Mouse (Mus musculus): Measurements from ENCODE around the gene Il17d. TPM values are rescaled to one million over a fixed set of nuclear protein-coding genes. Genes with fewer than 3 reads are reported as not detected.

The Il17d gene
- polyA plus RNA-seq, 1 experiment from 2014 or later, result 4.8 TPM

- Histone ChIP-seq H3K9ac (ENCODE audit: low read length) (no peak overlapping the region), H3K27ac (ENCODE audit: low read length) (no peak overlapping the region), H3K27me3 (ENCODE audit: control insufficient read depth, insufficient read depth, low read depth, low read length) (no peaks in the 10 kb centered on the region), H3K4me2 (ENCODE audit: low read depth, low read length) (no peak overlapping the region), H3K36me3 (ENCODE audit: control insufficient read depth, insufficient read depth, low read length) (no peaks in the 10 kb centered on the region; the same call in 1 of the 2 replicates), H3K4me3 (ENCODE audit: low read length) (no peak overlapping the region), H3K4me1 (replicated peaks; ENCODE audit: control insufficient read depth, insufficient read depth, low read length) (peaks cover 9% of the 10 kb centered on the region; the same call in 1 of the 2 replicates), H3K9me3 (ENCODE audit: control insufficient read depth, low read length) (no peaks in the 10 kb centered on the region)
- no peak for ATAC-seq (ENCODE audit: low read depth)
- WGBS, result 93% methylated on average over 13 of the region's 13 CpGs
Observed at GRCm38 (mm10) chr14:57543420-57544039, 19.0 kb downstream of the Il17d start.

- Histone ChIP-seq H3K9me3 (ENCODE audit: control insufficient read depth, low read length) (no peaks in the 10 kb centered on the region), H3K36me3 (ENCODE audit: control insufficient read depth, insufficient read depth, low read length) (peaks cover 13% of the 10 kb centered on the region; the same call in 1 of the 2 replicates), H3K27ac (ENCODE audit: low read length) (no peak overlapping the region), H3K9ac (ENCODE audit: low read length) (no peak overlapping the region), H3K27me3 (ENCODE audit: control insufficient read depth, insufficient read depth, low read depth, low read length) (no peaks in the 10 kb centered on the region), H3K4me3 (ENCODE audit: low read length) (no peak overlapping the region), H3K4me1 (replicated peaks; ENCODE audit: control insufficient read depth, insufficient read depth, low read length) (peaks cover 9% of the 10 kb centered on the region; the same call in 1 of the 2 replicates), H3K4me2 (ENCODE audit: low read depth, low read length) (no peak overlapping the region)
- 81% methylated on average over 17 of the region's 17 CpGs for WGBS
- ATAC-seq (ENCODE audit: low read depth), result no peak
Observed at GRCm38 (mm10) chr14:57545526-57545925, 20.9 kb downstream of the Il17d start.

DNA sequence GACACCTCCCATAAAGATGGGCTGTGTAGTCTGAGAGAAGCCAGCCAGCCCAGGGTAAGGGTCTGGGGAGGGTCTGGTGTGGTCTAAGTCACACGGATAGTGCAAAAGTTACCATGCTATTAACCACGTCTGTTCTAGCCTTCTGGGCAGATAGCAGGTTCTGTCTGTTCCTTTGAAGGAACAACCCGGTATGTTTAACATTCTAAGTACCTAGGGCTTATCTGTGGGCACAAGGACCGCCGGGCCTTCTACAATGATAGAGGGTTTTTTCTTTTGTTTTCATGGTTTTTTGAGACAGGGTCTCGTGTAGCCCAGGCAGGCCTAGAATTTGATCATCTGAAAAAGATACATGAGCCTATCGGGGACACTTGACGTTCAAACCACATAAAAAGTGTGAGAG is 21.6 kb downstream of the Il17d start:
- no peak overlapping the region for H3K9ac ChIP-seq (ENCODE audit: low read length)
- no peak overlapping the region for H3K4me3 ChIP-seq (ENCODE audit: low read length)
- ATAC-seq (ENCODE audit: low read depth), result no peak
- no peak overlapping the region for H3K4me2 ChIP-seq (ENCODE audit: low read depth, low read length)
- WGBS, result 69% methylated on average over 8 of the region's 8 CpGs
- no peaks in the 10 kb centered on the region for H3K27me3 ChIP-seq (ENCODE audit: control insufficient read depth, insufficient read depth, low read depth, low read length)
- H3K9me3 ChIP-seq (ENCODE audit: control insufficient read depth, low read length), result no peaks in the 10 kb centered on the region
- peaks cover 9% of the 10 kb centered on the region; the same call in 1 of the 2 replicates for H3K4me1 ChIP-seq (replicated peaks; ENCODE audit: control insufficient read depth, insufficient read depth, low read length)
- H3K27ac ChIP-seq (ENCODE audit: low read length), result peak overlapping the region; percentile 51
- peaks cover 13% of the 10 kb centered on the region; the same call in 1 of the 2 replicates for H3K36me3 ChIP-seq (ENCODE audit: control insufficient read depth, insufficient read depth, low read length)

DNA sequence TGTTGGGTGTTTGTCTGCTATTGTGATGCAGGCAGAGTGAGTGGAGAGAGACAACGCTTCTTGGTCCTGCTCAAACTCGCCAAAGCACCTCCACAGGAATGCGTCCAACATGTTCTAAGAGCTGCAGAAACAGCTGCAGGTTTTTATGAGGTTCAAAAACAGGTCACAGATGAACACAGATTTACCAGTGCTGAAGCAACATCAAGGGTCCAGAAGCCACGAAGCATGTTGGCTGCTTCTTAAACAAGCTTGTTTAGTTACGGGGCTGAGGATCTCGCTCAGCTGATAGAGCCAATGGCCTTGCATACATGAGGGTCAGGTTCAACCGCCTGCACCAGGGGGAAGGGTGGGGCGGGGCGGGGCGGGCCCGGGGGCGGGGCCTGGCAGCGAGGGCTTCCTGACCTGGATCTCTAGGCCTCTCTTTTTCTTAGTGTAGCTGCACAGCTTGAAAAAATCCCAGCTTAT is 22.0 kb downstream of the Il17d start:
- Histone ChIP-seq H3K4me2 (ENCODE audit: low read depth, low read length) (no peak overlapping the region), H3K36me3 (ENCODE audit: control insufficient read depth, insufficient read depth, low read length) (peaks cover 13% of the 10 kb centered on the region; the same call in 1 of the 2 replicates), H3K9me3 (ENCODE audit: control insufficient read depth, low read length) (no peaks in the 10 kb centered on the region), H3K27me3 (ENCODE audit: control insufficient read depth, insufficient read depth, low read depth, low read length) (no peaks in the 10 kb centered on the region), H3K4me3 (ENCODE audit: low read length) (no peak overlapping the region), H3K27ac (ENCODE audit: low read length) (peak overlapping the region; percentile 51), H3K4me1 (replicated peaks; ENCODE audit: control insufficient read depth, insufficient read depth, low read length) (peaks cover 9% of the 10 kb centered on the region; the same call in 1 of the 2 replicates), H3K9ac (ENCODE audit: low read length) (peak overlapping the region; percentile 38)
- 13% methylated on average over 13 of the region's 13 CpGs for WGBS
- peak; percentile 92 for ATAC-seq (ENCODE audit: low read depth)

DNA sequence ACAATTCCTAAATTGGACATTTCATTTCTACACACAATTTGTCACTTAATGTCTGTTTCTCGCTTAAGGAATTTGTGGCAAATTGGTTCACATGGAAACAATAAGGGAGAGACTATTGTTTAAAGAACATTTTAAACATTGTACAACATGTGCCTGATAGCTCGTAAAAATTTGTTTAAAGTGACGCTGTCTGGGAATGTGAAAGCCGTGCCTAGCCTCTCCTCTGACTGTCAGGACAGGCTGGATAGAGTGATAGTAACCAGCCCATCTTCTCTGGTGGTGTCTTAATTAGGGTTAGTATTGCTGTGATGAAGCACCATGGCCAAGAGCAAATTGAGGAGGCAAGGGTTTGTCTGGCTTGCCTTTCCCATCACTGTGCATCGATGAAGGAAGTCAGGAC is 22.5 kb downstream of the Il17d start:
- no peak overlapping the region for H3K4me3 ChIP-seq (ENCODE audit: low read length)
- peak; percentile 40; the same call in 1 of the 2 replicates for ATAC-seq (ENCODE audit: low read depth)
- peaks cover 13% of the 10 kb centered on the region; the same call in 1 of the 2 replicates for H3K36me3 ChIP-seq (ENCODE audit: control insufficient read depth, insufficient read depth, low read length)
- H3K27ac ChIP-seq (ENCODE audit: low read length), result peak overlapping the region; percentile 51
- no peak overlapping the region for H3K4me2 ChIP-seq (ENCODE audit: low read depth, low read length)
- peaks cover 9% of the 10 kb centered on the region; the same call in 1 of the 2 replicates for H3K4me1 ChIP-seq (replicated peaks; ENCODE audit: control insufficient read depth, insufficient read depth, low read length)
- H3K9ac ChIP-seq (ENCODE audit: low read length), result no peak overlapping the region
- H3K9me3 ChIP-seq (ENCODE audit: control insufficient read depth, low read length), result no peaks in the 10 kb centered on the region
- no peaks in the 10 kb centered on the region for H3K27me3 ChIP-seq (ENCODE audit: control insufficient read depth, insufficient read depth, low read depth, low read length)
- 34% methylated on average over 5 of the region's 5 CpGs for WGBS

GRCm38 (mm10) chr14:57552945-57553344 is 28.4 kb downstream of the Il17d start:
- no peak overlapping the region for H3K4me3 ChIP-seq (ENCODE audit: low read length)
- ATAC-seq (ENCODE audit: low read depth), result no peak
- H3K4me2 ChIP-seq (ENCODE audit: low read depth, low read length), result no peak overlapping the region
- H3K27me3 ChIP-seq (ENCODE audit: control insufficient read depth, insufficient read depth, low read depth, low read length), result no peaks in the 10 kb centered on the region
- no peak overlapping the region for H3K27ac ChIP-seq (ENCODE audit: low read length)
- no peaks in the 10 kb centered on the region for H3K9me3 ChIP-seq (ENCODE audit: control insufficient read depth, low read length)
- no peak overlapping the region for H3K9ac ChIP-seq (ENCODE audit: low read length)
- H3K4me1 ChIP-seq (replicated peaks; ENCODE audit: control insufficient read depth, insufficient read depth, low read length), result no peaks in the 10 kb centered on the region
- H3K36me3 ChIP-seq (ENCODE audit: control insufficient read depth, insufficient read depth, low read length), result peaks cover 13% of the 10 kb centered on the region; the same call in 1 of the 2 replicates

DNA sequence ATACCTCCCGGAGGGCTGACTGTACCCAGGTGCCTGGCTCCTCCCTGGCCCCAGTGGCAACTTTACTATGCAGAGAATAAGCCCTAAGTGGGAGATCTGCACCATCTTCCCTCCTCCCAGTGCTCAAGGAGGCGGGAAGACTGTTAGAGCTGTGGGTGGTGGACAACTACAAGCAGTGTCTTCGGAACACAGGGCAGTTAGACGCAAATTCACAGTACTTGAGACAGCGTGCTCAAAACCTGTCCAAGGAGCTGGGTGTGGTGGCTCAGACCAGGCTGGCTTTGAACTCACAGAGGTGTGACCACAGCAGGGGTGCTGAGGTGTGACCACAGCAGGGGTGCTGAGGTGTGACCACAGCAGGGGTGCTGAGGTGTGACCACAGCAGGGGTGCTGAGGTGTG is 29.9 kb downstream of the Il17d start:
- WGBS, result 83% methylated on average over 5 of the region's 5 CpGs
- peaks cover 7% of the 10 kb centered on the region; the same call in 1 of the 2 replicates for H3K36me3 ChIP-seq (ENCODE audit: control insufficient read depth, insufficient read depth, low read length)
- no peak overlapping the region for H3K9ac ChIP-seq (ENCODE audit: low read length)
- H3K4me1 ChIP-seq (replicated peaks; ENCODE audit: control insufficient read depth, insufficient read depth, low read length), result no peaks in the 10 kb centered on the region
- ATAC-seq (ENCODE audit: low read depth), result no peak
- H3K27ac ChIP-seq (ENCODE audit: low read length), result no peak overlapping the region
- H3K27me3 ChIP-seq (ENCODE audit: control insufficient read depth, insufficient read depth, low read depth, low read length), result no peaks in the 10 kb centered on the region
- no peaks in the 10 kb centered on the region for H3K9me3 ChIP-seq (ENCODE audit: control insufficient read depth, low read length)
- no peak overlapping the region for H3K4me3 ChIP-seq (ENCODE audit: low read length)
- H3K4me2 ChIP-seq (ENCODE audit: low read depth, low read length), result no peak overlapping the region

- no peak overlapping the region for H3K27ac ChIP-seq (ENCODE audit: low read length)
- H3K36me3 ChIP-seq (ENCODE audit: control insufficient read depth, insufficient read depth, low read length), result no peaks in the 10 kb centered on the region
- H3K9ac ChIP-seq (ENCODE audit: low read length), result no peak overlapping the region
- no peaks in the 10 kb centered on the region for H3K9me3 ChIP-seq (ENCODE audit: control insufficient read depth, low read length)
- H3K27me3 ChIP-seq (ENCODE audit: control insufficient read depth, insufficient read depth, low read depth, low read length), result no peaks in the 10 kb centered on the region
- H3K4me1 ChIP-seq (replicated peaks; ENCODE audit: control insufficient read depth, insufficient read depth, low read length), result no peaks in the 10 kb centered on the region
- H3K4me3 ChIP-seq (ENCODE audit: low read length), result no peak overlapping the region
- 76% methylated on average over 7 of the region's 7 CpGs for WGBS
- no peak overlapping the region for H3K4me2 ChIP-seq (ENCODE audit: low read depth, low read length)
- no peak for ATAC-seq (ENCODE audit: low read depth)
Observed at GRCm38 (mm10) chr14:57555471-57556070, 31.0 kb downstream of the Il17d start.

DNA sequence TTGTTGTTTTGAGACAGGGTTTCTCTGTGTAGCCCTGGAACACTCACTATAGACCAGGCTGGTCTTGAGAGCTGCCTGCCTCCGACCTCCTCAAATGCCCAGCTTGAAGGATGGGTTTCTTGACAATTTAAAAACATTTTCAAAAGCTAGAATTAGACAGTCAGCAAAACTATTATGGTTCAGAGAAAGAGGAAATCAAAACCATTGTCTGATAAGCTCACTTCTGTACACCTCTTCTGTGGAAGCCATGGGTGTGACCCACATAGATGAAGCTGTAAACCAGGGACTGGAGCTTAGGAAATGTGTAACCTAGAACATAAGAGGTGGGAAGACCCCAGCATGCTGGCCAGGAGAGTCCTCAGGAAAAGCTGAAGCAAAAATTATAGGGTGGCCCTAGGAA is 32.3 kb downstream of the Il17d start:
- Histone ChIP-seq H3K4me3 (ENCODE audit: low read length) (no peak overlapping the region), H3K9me3 (ENCODE audit: control insufficient read depth, low read length) (no peaks in the 10 kb centered on the region), H3K36me3 (ENCODE audit: control insufficient read depth, insufficient read depth, low read length) (no peaks in the 10 kb centered on the region), H3K9ac (ENCODE audit: low read length) (no peak overlapping the region), H3K4me1 (replicated peaks; ENCODE audit: control insufficient read depth, insufficient read depth, low read length) (no peaks in the 10 kb centered on the region), H3K4me2 (ENCODE audit: low read depth, low read length) (no peak overlapping the region), H3K27me3 (ENCODE audit: control insufficient read depth, insufficient read depth, low read depth, low read length) (no peaks in the 10 kb centered on the region), H3K27ac (ENCODE audit: low read length) (no peak overlapping the region)
- 80% methylated on average over 1 of the region's 1 CpGs for WGBS
- no peak for ATAC-seq (ENCODE audit: low read depth)
